Mouse (Mus musculus): ENCODE results near the gene Acaa1a.

Gene Acaa1a

GRCm38 (mm10) chr9:119339558-119340211 is at the start of gene Acaa1a:
Gene Acaa1a (plus strand): TSS chr9:119339676.
- DNase-seq, result peak; percentile 82

- no peak for DNase-seq
Observed at GRCm38 (mm10) chr9:119290791-119291190, 48.7 kb upstream of the Acaa1a start.

- no peak for DNase-seq
Observed at GRCm38 (mm10) chr9:119297696-119298095, 41.8 kb upstream of the Acaa1a start.

DNA sequence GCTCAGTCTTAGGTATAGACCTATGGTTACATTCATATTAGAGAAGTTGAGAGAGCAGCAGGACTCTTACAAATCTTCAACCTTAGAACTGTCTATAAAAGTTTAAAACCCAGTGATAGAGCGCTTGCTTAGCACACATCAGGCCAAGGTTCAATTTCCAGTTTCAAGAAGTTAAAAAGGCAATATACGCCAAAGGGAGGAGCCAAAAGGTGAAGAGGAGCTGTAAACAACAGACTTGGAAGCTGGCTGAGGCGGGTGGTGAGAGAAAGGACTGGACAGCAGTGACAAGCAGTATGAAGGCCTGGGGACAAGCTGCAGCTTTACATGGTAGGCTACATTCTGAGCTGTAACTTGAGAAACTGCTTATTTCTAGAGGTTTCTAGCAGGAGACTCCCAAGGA is 40.9 kb upstream of the Acaa1a start:
- peak; percentile 21 for DNase-seq

GRCm38 (mm10) chr9:119305863-119306262 is 33.6 kb upstream of the Acaa1a start:
- no peak for DNase-seq

DNA sequence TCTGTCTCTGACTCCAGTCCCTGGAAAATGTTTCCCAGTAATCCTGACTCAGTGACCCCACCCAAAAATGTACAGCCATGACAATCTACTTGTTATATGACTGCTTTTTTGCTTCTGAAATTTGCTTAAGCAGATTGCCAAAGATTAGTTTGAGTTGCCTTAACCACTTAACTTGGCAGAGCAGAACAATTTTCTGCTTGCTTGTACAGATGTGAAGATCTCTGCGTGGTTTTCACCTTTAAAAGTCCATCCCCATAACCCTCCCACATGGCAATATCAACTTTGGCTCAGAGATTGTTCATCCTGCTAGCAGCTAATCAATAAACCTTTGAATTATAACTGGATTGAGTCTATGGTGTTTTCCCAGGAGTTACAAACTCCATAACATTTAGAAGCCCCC is 30.4 kb upstream of the Acaa1a start:
- no peak for DNase-seq

- no peak for DNase-seq
Observed at GRCm38 (mm10) chr9:119313096-119313495, 26.4 kb upstream of the Acaa1a start.

DNA sequence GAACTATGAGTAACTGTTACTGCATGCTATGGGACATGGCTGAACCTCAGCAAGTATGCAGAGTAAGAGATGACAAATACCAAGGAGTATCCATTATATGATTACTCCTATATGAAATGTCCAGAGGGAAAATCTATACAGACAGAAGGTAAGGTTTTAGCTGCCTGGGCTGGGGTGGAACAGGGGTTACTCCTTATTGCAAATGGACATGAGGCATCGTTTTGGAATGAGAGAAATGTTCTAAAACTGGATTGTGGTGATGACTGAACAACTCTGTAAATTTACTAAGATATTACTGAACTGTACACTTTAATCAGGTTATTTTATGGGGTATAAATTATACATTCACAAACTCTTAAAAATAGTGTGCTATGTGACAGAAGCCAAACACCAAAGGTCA is 20.6 kb upstream of the Acaa1a start:
- no peak for DNase-seq

GRCm38 (mm10) chr9:119320446-119320845 is 19.0 kb upstream of the Acaa1a start:
- DNase-seq, result no peak

DNA sequence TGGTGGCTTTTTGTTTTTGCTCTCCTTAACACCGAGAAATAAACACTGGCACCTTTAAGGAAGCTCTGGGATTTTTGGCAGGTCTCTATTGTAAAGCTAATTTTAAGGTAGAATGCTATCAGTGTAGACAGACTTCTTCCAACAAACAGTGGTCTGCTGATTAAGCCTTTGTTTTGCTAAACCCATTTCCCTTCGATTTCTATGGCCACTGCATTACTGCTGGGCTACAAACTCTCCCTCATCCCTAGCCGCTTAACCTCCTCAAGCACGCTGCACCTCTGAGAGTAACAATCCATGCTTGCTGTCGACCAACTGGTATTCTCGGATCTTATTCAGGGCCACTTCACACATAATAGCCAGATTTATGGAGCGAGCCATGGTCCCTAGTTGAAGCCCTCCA is 18.5 kb upstream of the Acaa1a start:
- no peak for DNase-seq

GRCm38 (mm10) chr9:119321392-119322229 is 17.9 kb upstream of the Acaa1a start:
- peak; percentile 23 for DNase-seq

GRCm38 (mm10) chr9:119322289-119323259 is 16.9 kb upstream of the Acaa1a start, which contains the start of gene Oxsr1:
Gene Oxsr1 (minus strand): TSS chr9:119322427.
- DNase-seq, result peak; percentile 100

GRCm38 (mm10) chr9:119323260-119323645 is 16.2 kb upstream of the Acaa1a start:
- no peak for DNase-seq

DNA sequence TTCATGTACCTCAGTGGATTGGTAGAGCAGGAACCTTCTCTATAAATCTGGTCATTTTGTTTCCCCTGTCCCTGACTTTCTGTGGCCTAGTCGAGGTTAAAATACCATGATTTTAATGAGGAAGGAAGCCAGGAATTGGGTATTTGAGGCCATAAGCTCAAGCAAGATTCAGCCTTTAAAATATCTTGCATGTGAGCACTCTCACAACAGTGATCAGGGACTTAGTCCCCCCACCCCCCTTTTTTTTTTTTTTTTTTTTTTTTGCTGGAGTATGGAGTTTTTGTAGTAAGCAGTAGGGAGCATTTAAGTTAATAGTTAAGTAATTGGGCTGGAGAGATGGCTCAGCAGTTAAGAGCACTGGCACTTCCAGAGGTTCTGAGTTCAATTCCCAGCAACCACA is 15.3 kb upstream of the Acaa1a start:
- no peak for DNase-seq

GRCm38 (mm10) chr9:119328488-119328887 is 11.0 kb upstream of the Acaa1a start:
- no peak for DNase-seq

- DNase-seq, result no peak
Observed at GRCm38 (mm10) chr9:119330186-119330963, 9.1 kb upstream of the Acaa1a start.

- DNase-seq, result peak; percentile 80
Observed at GRCm38 (mm10) chr9:119334324-119334723, 5.2 kb upstream of the Acaa1a start.

DNA sequence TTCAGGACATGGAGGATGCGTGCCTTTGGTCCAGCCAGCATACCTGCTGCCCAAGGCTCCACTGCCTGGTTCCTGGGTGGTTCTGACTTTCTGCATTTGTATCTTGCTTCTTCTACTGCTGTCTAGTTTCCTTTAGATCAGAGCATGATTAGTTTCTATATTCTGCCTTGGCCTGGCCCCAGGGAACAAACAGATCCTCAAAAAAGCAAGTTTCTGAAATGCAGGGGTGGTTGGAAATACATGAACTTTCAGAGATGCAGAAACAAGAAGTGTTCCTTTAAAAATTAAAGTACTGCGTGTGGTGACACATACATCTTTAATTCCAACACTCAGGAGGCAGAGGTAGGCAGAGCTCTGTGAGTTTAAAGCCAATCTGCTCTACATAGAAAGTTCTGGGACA is 4.6 kb upstream of the Acaa1a start:
- DNase-seq, result no peak

GRCm38 (mm10) chr9:119335571-119335970 is 3.9 kb upstream of the Acaa1a start:
- DNase-seq, result no peak

DNA sequence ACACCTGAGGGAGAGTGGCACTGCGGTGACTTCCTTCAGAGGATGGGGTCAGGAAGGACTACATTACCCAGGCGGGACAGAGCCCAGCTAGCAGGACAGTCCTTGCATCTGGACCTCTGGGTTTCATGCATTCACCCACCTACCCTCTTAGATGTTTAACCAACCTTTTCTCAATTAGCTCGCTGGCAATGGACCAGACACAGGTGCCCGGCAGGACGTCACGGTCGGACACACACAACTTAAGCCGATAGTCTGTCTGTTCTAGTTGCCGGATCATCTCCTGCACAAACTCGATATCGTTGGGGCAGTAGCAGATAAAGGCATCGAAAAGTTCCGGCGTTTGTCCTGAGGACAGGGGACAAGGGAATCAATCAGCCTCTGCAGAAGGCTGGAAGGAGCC is 1.6 kb upstream of the Acaa1a start:
- peak; percentile 43 for DNase-seq

- no peak for DNase-seq
Observed at GRCm38 (mm10) chr9:119338350-119338749, 1.1 kb upstream of the Acaa1a start.

DNA sequence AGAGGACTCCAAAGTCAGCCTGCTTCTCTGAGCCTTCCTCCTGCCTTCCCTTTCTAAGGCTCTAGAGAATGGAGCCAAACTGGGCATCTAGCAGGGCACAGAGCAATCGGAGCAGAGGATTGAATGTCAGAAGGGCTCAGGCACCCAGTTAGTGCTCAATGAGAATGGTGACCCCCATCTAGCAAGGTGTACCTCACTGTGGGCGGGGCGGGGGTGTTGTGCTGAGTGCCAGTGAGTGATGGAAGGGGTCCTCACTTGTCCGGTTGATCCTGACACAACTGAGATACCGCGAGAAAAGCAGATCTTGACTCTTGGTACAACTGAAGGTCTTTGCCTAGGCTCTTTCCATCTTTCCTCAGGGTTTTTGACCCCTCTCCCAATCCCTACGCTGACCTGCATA is 370 bp upstream of the Acaa1a start:
- no peak for DNase-seq

All from kidney, postnatal 14 days (tissue).